Mouse (Mus musculus) liver, postnatal 0 days (tissue): ENCODE measurements around the gene Rnf145. TPM values are rescaled to one million over a fixed set of nuclear protein-coding genes. Genes with fewer than 3 reads are reported as not detected.
A peak's percentile ranks its signal among the peaks of the same experiment; 100 is the strongest.

Experiments used
- ATAC-seq: fragments of 200-750 bp; cut with Nextera tagmentation; 2 replicates; pipeline ENCODE4 v1.8.0; 2017; ENCODE audit warnings: mild to moderate bottlenecking, moderate library complexity
- DNase-seq: peaks from one replicate; pipeline ENCODE4 v3.0.0-alpha.2; 2016
- H3K27ac ChIP-seq: fragments of 300-500 bp; sonication (generic); 2 replicates; pipeline ENCODE4 v1.5.1; 2014; ENCODE audit warnings: antibody characterized with exemption, moderate library complexity, mild to moderate bottlenecking, low read depth
- H3K27me3 ChIP-seq: fragments of 300-500 bp; sonication (generic); 2 replicates; pipeline ENCODE4 v1.6.1; 2014; ENCODE audit warnings: low read length, control low read depth, mixed read lengths; ENCODE audit not compliant: insufficient read depth
- H3K36me3 ChIP-seq: fragments of 300-500 bp; sonication (generic); replicated peaks from 2 replicates; pipeline ENCODE4 v1.6.1; 2014; ENCODE audit warnings: mild to moderate bottlenecking, control low read depth, low read length, moderate library complexity, mixed read lengths; ENCODE audit not compliant: insufficient read depth
- H3K4me1 ChIP-seq: fragments of 300-500 bp; sonication (generic); 2 replicates; pipeline ENCODE4 v1.6.1; 2014; ENCODE audit warnings: antibody characterized with exemption, mild to moderate bottlenecking, control low read depth; ENCODE audit not compliant: insufficient read depth
- H3K4me2 ChIP-seq: fragments of 300-500 bp; sonication (generic); 2 replicates; pipeline ENCODE4 v1.6.1; 2014; ENCODE audit warnings: low read depth, mild to moderate bottlenecking, low read length, moderate library complexity, mixed read lengths
- H3K4me3 ChIP-seq: fragments of 300-500 bp; sonication (generic); 2 replicates; pipeline ENCODE4 v1.5.1; 2014; ENCODE audit warnings: low read depth, low read length
- H3K9ac ChIP-seq: fragments of 300-500 bp; sonication (generic); replicated peaks from 2 replicates; pipeline ENCODE4 v1.6.1; 2014; ENCODE audit warnings: mild to moderate bottlenecking, moderate library complexity
- H3K9me3 ChIP-seq: fragments of 300-500 bp; sonication (generic); 2 replicates; pipeline ENCODE4 v1.6.1; 2016; ENCODE audit warnings: mild to moderate bottlenecking, control low read depth, low read length, mixed read lengths
- CTCF ChIP-seq: sonication (generic); IDR thresholded peaks from 2 replicates; pipeline ENCODE4 v1.5.1; 2016; ENCODE audit warnings: antibody characterized with exemption, low read depth
- EP300 ChIP-seq: IDR thresholded peaks from 2 replicates; pipeline ENCODE4 v1.6.1; 2016; ENCODE audit warnings: antibody characterized with exemption, low read depth, mild to moderate bottlenecking
- WGBS: fragments of 180-500 bp; shearing (Covaris S2); extraction: QIAGEN DNeasy Blood & Tissue Kit; methylation state at CpG from one replicate; pipeline ENCODE4 v1.1.7; 2014; ENCODE audit not compliant: insufficient replicate concordance; 5-methylcytosine and 5-hydroxymethylcytosine counted together
- polyA plus RNA-seq: library from polyadenylated mRNA; unstranded; fragments of >200 nt; fragmentation: Nextera tagmentation; extraction: Ambion mirVana; gene quantifications from 2 replicates; pipeline ENCODE4 v1.2.1, GENCODE M21; 2015

The Rnf145 gene
- polyA plus RNA-seq, 1 experiment from 2014 or later: 31.9 TPM

GRCm38 (mm10) chr11:44514666-44515065, 4.1 kb upstream of the Rnf145 start:
- no peaks in the 10 kb centered on the region for H3K9me3 ChIP-seq
- H3K27ac ChIP-seq: no peak overlapping the region
- no peak overlapping the region for H3K4me2 ChIP-seq
- no peak for DNase-seq
- H3K4me1 ChIP-seq: peaks cover 50% of the 10 kb centered on the region
- H3K27me3 ChIP-seq: no peaks in the 10 kb centered on the region
- H3K9ac ChIP-seq: no peak overlapping the region
- no peaks in the 10 kb centered on the region for H3K36me3 ChIP-seq
- H3K4me3 ChIP-seq: no peak overlapping the region
- TF ChIP-seq CTCF: no peak
- TF ChIP-seq EP300: no peak
- WGBS: 61% methylated on average over 2 of the region's 2 CpGs
- ATAC-seq: no peak

DNA sequence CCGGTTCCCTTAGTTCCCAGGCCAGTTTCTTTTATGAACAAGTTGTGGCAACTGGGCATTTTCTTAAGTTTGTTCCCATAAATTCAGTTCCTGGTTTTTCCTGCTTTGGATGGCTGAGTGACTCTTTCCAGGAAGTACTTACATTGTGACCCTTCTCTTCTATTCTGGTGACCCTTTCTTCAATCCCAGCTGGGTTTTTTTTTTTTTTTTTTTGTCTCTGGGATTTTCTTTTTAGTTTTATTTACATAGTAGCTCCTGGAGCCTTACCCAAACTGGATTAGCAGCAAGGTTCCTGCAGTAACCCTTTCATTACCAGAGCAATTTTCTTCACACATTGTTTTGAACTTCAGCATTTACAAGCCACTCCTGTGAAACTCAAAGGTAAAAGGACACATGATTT, 2.4 kb upstream of the Rnf145 start:
- no peak overlapping the region for H3K9ac ChIP-seq
- H3K4me3 ChIP-seq: no peak overlapping the region
- TF ChIP-seq CTCF (no peak), EP300 (no peak)
- H3K27me3 ChIP-seq: no peaks in the 10 kb centered on the region
- ATAC-seq: no peak
- H3K27ac ChIP-seq: no peak overlapping the region; the same call in 1 of the 2 replicates
- no peaks in the 10 kb centered on the region for H3K36me3 ChIP-seq
- WGBS: 56% methylated on average over 1 of the region's 1 CpGs
- H3K9me3 ChIP-seq: no peaks in the 10 kb centered on the region
- no peak overlapping the region for H3K4me2 ChIP-seq
- DNase-seq: no peak
- peaks cover 38% of the 10 kb centered on the region for H3K4me1 ChIP-seq

DNA sequence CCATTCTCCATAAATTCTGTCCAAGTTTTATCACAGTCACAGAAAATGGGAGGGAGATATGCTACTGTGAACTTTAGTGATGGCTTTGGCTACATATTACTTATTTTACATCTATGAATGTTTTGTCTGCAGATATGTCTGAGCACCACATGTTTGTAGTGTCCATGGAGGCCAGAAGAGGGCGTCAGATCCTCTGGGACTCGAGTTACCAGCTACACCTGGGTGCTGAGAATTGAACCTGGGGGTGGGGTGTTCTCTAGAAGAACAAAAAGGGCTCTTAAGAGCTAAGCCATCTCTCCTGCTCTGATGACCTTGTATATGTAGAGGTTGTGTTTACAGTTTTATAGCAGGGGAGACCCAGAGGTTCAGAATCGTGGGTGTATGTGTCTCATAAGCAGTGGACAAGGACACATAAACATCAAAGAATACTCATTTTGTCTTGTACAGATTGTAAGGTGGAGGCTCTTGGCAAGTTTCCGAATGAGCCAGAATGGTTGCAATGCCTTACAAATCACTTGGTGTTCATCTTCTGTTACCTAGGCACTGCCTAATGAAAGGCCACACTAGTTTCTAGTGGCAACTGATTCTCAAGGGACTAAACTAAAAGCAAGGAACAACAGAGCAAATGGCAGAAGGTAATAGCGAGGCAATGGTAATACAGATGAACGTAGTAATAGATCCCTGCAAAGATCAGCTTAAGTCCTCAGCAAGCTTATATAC, 1.0 kb upstream of the Rnf145 start:
- Histone ChIP-seq H3K4me1 (peaks cover 33% of the 10 kb centered on the region), H3K9ac (peak overlapping the region; percentile 96; the same call in 1 of the 2 replicates), H3K4me2 (peak overlapping the region; percentile 95), H3K27me3 (no peaks in the 10 kb centered on the region), H3K36me3 (no peaks in the 10 kb centered on the region), H3K4me3 (peak overlapping the region; percentile 99), H3K9me3 (no peaks in the 10 kb centered on the region), H3K27ac (peak overlapping the region; percentile 99)
- WGBS: 52% methylated on average over 6 of the region's 6 CpGs
- no peak for ATAC-seq
- no peak for DNase-seq
- no peak for TF ChIP-seq EP300
- peak; percentile 44 for TF ChIP-seq CTCF

DNA sequence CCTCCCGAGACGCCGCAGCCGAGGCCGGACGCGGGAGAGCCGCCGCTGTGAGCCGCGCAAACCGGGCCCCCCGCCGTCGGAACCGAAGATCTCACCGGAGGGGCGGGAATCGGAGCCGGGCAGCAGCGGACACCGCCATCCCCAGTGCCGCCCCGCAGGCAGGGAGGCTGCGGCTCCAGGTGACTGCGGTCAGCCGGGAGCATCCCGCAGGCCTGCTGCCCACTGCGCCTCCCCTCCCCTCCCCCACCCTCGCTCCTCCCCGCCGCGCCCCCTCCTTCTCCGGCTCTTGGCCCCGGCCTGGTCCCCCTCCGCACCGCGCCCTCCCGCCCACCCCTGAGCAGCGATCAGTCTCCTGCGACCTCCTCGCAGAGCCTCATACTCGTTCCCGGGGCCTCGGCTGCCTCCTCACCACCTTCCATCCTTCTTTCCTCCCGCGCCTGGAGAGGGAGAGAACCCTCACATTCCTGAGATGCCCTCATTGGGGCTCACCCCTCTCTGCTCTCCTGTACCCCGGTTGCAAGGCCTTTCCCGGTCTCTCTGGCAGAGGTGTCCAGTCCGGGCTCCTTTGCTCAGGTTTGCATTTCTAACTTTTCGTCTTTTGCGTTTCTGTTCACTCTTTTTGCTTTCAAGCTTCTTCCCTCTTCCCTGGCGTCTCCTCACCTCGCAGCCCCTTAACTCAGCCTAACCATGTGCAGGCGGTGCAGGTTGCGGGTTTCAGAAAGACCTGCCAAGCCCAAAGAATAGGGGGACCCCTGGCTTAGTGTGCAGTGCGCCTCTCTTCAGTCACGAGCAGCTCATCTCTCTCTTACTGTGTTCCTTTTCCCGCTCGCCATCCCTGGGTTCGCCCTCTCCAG, 559 bp downstream of the Rnf145 start:
- DNase-seq: peak; percentile 69
- peak overlapping the region; percentile 95 for H3K4me2 ChIP-seq
- H3K36me3 ChIP-seq: peaks cover 12% of the 10 kb centered on the region
- H3K4me3 ChIP-seq: peak overlapping the region; percentile 99
- TF ChIP-seq EP300: no peak
- TF ChIP-seq CTCF: no peak
- H3K27me3 ChIP-seq: no peaks in the 10 kb centered on the region
- peak overlapping the region; percentile 99 for H3K27ac ChIP-seq
- ATAC-seq: peak; percentile 24
- H3K4me1 ChIP-seq: peaks cover 35% of the 10 kb centered on the region
- WGBS: 0% methylated on average over 42 of the region's 61 CpGs
- peak overlapping the region; percentile 96 for H3K9ac ChIP-seq
- H3K9me3 ChIP-seq: no peaks in the 10 kb centered on the region

DNA sequence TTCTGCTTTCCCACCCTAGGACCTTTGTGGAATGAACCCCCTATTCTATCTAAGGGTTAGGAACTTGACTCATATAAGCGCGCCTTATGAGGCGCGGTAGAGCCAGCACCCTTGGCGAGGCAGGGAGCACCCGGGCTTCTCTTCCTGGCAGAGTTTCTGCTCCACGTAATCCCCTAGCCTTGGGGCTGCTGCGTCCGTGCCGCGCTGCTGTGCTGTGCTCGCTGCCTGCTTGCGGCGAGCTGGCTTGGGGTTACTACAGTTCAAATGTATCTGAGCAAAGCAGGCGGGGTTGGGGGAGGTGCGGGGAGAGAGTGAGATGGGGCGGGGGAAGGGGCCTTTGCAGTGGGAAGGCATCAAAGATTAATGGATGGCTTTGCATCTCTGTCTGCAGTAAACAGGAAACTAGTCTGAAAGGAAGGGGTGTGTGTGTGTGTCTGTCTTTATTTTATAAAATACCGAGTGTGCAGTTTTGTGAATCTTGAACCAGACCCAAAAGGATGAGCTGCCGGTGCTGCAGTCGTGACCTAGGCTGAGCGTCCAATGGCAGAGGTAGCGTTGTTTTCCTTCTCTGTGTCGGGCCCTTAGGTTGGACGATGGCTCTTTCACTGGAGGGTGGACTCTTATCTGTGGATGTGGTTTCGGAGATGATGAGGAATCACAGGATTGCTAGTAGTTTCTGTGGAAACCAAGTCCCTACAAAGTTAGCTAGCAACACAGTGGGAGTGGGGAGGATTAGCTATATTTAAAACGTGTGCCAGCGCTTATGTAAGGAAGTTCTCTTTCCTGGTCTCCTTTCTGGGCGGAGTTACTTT, 1.4 kb downstream of the Rnf145 start:
- under 1% methylated on average over 28 of the region's 28 CpGs for WGBS
- DNase-seq: peak; percentile 87
- peak overlapping the region; percentile 96 for H3K9ac ChIP-seq
- H3K4me2 ChIP-seq: peak overlapping the region; percentile 95
- TF ChIP-seq CTCF (no peak), EP300 (peak; percentile 40; the same call in 1 of the 2 replicates)
- ATAC-seq: peak; percentile 85
- no peaks in the 10 kb centered on the region for H3K9me3 ChIP-seq
- H3K27me3 ChIP-seq: no peaks in the 10 kb centered on the region
- peak overlapping the region; percentile 99 for H3K27ac ChIP-seq
- H3K4me3 ChIP-seq: peak overlapping the region; percentile 99
- peaks cover 31% of the 10 kb centered on the region for H3K4me1 ChIP-seq
- H3K36me3 ChIP-seq: peaks cover 19% of the 10 kb centered on the region

DNA sequence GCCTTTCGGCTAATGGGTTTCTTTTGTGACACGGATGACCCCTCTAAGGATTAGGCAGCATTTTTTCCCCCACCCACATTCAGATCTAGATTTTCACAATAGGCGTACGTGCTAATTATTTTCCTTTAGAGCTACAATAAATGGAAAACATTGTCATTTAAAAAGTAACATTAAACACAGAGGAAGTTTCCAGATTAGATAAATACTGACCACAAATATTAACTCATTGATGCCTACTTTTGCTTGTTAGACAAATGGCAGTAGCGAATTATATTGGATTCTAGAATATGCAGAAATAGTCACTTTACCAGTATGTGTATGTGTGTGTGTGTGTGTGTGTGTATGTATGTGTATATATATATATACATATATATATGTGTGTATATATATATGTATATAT, 3.8 kb downstream of the Rnf145 start:
- 67% methylated on average over 5 of the region's 5 CpGs for WGBS
- Histone ChIP-seq H3K4me3 (peak overlapping the region; percentile 99), H3K36me3 (peaks cover 39% of the 10 kb centered on the region), H3K9ac (no peak overlapping the region), H3K27me3 (no peaks in the 10 kb centered on the region), H3K27ac (no peak overlapping the region), H3K4me2 (peak overlapping the region; percentile 95), H3K4me1 (peaks cover 27% of the 10 kb centered on the region), H3K9me3 (no peaks in the 10 kb centered on the region)
- ATAC-seq (no peak), DNase-seq (no peak)
- TF ChIP-seq EP300 (no peak), CTCF (no peak)
